Mouse (Mus musculus) left cerebral cortex, postnatal 14 days (tissue): ENCODE data around the gene Astn2. TPM values are rescaled to one million over a fixed set of nuclear protein-coding genes. Genes with fewer than 3 reads are reported as not detected.

Experiments used
- DNase-seq, 2 experiments: peaks; one replicate each; pipeline ENCODE4 v3.0.0; 2021 to 2022; ENCODE audit warnings: low spot score in 2 of 2, mixed read lengths in 1 of 2
- intact Hi-C: fragments of 180-260 bp; cut with DNase I; formaldehyde crosslinking; loops from one replicate; pipeline ENCODE4 v1.15.1; 2025
- total RNA-seq, 2 experiments: library from RNA; stranded (reverse); gene quantifications; 2 replicates each; pipeline ENCODE4 v1.2.3; 2021

The Astn2 gene
- total RNA-seq, 2 experiments from 2014 or later: 40.4 to 43.4 TPM

DNA sequence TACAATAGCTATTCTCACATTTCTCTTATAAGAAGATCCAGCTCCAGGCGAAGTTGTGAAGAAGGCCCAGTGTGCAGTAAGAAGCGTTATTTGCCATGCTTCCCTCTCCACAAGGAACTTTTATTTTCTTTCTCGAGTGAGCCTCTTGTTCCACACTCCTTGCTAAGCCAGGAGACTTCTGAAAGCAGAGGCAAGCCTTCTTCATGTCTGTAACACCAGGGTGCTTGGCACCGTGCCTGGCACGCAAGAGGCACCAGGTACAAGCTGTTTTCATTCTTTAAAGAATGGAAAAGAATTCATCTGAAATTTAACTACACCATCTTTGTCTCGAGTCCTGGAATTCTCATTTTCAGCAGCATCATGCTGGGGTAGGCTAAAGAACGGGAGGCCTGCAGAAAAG is 496.8 kb downstream of the Astn2 start:
- no peak for DNase-seq
- intact Hi-C loops: no loop called here

DNA sequence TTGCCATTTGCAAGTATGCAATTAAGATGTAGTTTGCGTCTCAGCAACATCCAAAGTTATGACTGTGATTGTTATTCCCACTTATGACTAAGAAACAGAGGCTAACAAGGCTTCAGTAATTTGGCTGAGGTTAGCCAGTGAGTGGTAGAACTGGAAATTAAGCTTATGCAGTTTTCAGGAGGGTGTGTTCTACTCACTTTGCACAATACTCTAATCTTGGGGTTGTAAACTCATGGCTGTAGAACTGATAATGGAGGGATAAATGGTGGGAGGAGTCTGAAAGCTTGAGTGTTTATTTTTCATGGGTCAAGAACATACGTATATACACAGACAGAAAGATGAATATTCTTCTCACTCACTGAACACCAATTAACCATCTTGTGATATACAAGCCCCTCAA is 499.4 kb downstream of the Astn2 start:
- intact Hi-C loops: no loop called here
- DNase-seq: no peak

GRCm38 (mm10) chr4:65896092-65897027 is 508.1 kb downstream of the Astn2 start:
- DNase-seq: peak in 1 of 2 experiments; percentile 16
- intact Hi-C loops: no loop called here

DNA sequence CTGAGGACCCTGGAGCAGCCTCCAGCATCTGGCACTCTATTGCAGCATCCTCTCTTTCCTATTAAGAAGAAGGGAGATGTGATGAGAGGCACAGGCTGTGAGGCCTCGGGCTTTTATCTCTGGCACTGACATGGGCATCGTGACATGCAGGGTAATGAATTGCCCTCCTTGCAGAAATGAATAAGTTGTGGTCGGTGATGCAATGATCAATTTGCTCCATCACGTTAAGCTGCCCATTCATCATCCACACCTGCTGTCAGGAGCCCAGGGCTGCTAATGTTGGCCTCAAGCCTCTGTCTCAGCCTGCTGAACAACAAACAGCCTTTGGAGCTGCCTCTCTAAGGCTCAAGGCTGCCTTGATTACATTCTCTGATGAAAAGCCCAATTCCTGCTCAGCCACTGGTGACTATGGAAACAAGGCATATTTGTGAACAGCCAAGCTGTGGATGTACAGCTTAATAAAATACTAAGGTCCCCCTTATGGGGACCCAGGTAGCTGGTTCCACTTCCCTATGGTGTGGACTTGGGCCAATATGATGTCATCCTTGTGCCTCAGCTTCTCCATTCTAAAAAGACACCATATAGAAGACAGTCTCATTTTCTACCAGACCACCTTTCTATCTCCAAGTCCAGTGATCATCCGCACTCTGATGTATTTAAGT is 515.9 kb downstream of the Astn2 start:
- intact Hi-C loops: no loop called here
- peak; percentile 9 to 12 for DNase-seq

- no peak for DNase-seq
- intact Hi-C loops: no loop called here
Observed at GRCm38 (mm10) chr4:65886862-65887261, 517.5 kb downstream of the Astn2 start.

DNA sequence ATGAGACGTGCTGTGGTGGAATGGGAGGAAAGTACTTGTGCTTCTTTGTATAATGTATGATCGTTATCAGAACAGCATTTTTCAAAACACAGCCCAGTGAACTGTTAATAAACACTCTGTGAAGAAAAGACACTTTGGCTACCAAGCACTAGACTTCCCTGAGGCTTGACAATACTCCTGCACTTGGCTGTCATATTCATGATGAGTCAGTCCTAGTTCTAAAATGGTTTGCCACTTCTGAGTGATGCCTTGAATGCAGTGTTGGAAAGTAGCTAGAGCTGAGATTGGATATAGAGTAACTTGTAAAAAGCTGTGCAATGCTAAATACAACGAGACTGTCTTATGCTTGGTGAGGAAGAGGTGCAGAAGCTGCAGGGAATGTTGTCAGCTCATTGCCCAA is 518.5 kb downstream of the Astn2 start:
- DNase-seq: peak; percentile 11 to 51
- intact Hi-C loops: no loop called here

- intact Hi-C loops: no loop called here
- DNase-seq: no peak
Observed at GRCm38 (mm10) chr4:65874236-65874781, 530.1 kb downstream of the Astn2 start.

- intact Hi-C loops: no loop called here
- no peak for DNase-seq
Observed at GRCm38 (mm10) chr4:65864551-65864950, 539.9 kb downstream of the Astn2 start.

- no peak for DNase-seq
- intact Hi-C loops: no loop called here
Observed at GRCm38 (mm10) chr4:65843191-65843590, 561.2 kb downstream of the Astn2 start.

DNA sequence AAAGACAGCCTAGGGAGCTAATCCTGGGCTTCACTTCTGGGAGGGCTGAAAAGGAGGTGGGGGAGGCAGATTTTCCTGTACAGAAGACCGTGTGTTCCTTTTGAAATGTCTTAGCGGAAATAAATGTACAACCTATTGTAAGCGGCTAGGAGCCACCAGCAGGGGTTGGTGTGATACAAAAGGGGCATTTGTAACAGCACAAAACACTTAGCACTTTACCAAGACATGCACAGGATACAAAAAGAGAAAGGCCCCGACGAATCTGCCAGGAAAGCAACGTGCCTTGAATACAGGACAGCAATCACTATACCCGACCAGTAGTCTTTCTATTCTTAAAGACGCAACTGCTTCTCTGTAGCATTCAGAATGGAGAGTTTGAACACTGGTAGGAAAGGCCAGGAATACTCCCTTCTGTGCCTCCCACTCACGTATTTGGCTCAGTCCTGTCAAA is 564.8 kb downstream of the Astn2 start:
- peak; percentile 34 to 66 for DNase-seq
- intact Hi-C loops: no loop called here

GRCm38 (mm10) chr4:65838781-65839180 is 565.6 kb downstream of the Astn2 start:
- no peak for DNase-seq
- intact Hi-C loops: no loop called here

- intact Hi-C loops: no loop called here
- no peak for DNase-seq
Observed at GRCm38 (mm10) chr4:65832971-65833370, 571.4 kb downstream of the Astn2 start.

DNA sequence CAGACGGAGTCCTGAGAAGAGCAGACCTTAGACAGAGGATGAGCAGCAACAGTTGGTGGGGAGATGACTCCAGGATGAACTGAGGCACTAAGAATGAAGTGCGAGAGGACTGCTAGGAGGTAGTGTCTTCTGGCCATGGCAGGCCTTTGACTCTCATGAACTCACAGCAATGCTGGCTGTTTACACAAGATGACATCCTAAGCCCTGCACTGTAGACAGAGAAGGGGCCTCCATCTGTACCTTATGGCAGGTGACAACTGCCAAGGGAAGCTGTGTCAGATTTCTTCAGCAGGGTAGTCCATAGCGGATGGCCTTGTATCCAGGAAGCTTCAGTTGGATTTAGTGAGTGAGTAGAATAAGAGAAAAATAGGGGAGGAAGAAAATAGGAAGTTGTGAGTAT is 572.5 kb downstream of the Astn2 start:
- DNase-seq: no peak

DNA sequence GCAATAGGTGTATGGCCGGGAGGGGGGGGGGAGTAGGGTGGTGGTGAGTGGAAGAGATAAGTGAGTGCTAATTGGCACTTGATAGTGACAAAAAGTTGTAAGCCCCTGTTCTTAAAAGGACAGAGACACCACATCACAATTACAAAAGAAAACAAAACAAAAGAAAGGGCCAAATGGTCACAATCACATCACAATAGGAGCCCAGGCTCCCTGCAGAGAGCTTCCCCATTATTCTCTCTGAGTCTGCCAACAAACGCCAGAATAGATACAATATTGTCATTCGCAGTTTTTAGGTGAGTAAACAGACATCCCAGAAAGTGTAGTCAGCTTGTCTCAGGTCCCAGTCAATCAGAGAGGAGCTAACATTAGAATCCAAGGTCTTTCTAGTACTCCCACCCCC is 573.9 kb downstream of the Astn2 start:
- no peak for DNase-seq
- intact Hi-C loops: no loop called here

More for the DNA sequence above, 572.5 kb downstream of the Astn2 start:
- intact Hi-C loops: no loop called here

DNA sequence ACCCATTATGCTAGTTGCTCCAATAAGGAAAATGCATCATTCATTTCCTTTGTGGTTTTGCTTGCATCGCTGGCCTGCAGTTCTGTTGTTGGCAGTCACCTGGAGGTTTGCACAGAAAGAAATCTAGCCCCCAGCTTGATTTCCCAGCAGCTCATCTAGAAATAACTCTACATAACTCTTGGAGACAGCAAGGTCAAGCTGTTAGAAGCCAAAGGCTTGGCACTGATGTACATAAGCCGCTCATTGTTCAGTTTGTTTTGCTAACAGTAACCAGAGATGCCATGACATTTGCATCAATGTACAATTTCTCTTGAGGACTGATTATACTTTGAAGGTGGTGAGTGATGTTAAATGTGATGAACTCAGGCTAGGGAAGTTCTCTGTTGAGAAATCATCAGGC is 583.3 kb downstream of the Astn2 start:
- no peak for DNase-seq
- intact Hi-C loops: no loop called here

DNA sequence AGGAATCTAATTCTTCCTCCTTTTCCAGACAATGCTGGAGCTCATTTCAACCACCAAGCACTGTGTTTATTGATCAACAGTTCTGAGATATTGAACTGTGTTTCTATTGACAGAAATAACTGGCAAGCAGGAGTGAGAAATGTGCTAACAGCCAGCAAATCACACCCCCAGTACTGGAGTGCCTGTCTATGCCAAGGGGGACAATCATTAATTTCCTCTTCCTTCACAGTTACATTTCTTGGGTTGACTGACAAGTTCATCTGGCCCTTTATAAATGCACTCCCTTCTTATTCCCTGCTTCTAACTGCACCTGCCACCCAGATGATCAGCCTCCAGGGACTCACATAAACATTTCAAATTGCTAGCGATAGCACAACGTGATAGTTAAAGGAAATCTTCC is 584.2 kb downstream of the Astn2 start:
- no peak for DNase-seq
- intact Hi-C loops: no loop called here

DNA sequence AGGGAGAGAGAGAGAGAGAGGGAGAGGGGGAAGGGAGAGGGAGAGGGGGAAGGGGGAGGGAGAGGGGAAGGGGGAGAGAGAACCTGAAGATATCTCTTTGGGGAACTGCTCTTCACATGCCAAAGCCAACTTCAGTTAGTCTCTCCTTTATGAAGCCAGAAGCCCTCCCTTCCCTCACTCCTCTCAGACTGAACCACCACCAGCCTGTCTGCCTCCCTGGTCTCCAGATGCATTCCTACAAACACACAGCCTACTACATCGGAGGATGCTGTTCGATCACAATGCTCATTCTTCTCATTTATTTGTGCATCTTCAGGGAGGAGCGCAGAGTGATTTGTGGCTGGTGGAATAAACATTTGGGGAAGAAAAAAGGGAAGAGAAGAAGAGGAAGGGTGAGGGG is 584.6 kb downstream of the Astn2 start:
- intact Hi-C loops: no loop called here
- DNase-seq: no peak

DNA sequence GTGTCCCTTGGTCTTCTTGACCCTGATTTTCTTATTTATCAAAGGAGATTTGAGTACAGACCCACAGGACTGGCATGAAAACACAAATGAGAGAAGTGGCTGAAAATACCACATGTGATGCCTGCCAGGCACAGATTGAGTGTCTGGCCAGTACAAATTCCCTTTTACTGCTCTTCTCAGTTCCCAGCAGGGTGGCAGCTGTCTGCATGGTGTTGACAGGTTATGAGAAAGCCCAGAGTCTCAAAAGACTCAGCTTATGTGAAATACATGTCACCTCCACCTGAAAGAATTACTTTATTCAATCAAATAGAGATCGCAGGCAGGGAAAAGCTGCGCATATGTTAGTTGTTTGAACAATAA is 590.3 kb downstream of the Astn2 start:
- no peak for DNase-seq
- intact Hi-C loops: no loop called here

- intact Hi-C loops: no loop called here
- DNase-seq: no peak
Observed at GRCm38 (mm10) chr4:65813500-65814175, 590.8 kb downstream of the Astn2 start.

DNA sequence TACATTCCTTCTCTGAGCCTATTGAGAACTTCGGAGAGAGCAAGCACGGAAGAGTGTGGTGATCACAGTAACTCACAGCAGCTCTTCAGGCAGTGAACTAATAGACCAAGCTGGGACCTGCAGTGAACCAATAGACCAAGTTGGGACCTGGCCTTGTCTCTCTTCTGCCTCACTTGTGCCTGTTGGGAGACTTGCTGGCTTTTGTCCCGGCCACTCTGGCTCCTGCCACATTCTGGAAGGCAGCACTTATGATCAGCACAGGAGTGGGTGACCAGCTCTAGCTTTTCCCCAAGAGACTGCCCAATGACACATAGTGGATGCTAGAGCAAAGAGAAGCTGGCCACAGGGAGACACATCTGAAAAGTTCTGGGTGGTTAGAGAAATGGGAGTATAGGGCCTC is 597.1 kb downstream of the Astn2 start:
- DNase-seq: no peak
- intact Hi-C loops: no loop called here
